Mouse (Mus musculus) 3T3-L1 (cell line): Measurements from ENCODE around the gene Epha4.
A peak's percentile ranks its signal among the peaks of the same experiment; 100 is the strongest.

Experiments used
- DNase-seq: peaks from one replicate; pipeline ENCODE4 v3.0.0-alpha.2; 2015; ENCODE audit warnings: low read depth, low spot score

The Epha4 gene

GRCm38 (mm10) chr1:77409509-77409908 lies 105.4 kb downstream of the Epha4 start:
- DNase-seq = no peak

GRCm38 (mm10) chr1:77407417-77407816 lies 107.5 kb downstream of the Epha4 start:
- DNase-seq = no peak

DNA sequence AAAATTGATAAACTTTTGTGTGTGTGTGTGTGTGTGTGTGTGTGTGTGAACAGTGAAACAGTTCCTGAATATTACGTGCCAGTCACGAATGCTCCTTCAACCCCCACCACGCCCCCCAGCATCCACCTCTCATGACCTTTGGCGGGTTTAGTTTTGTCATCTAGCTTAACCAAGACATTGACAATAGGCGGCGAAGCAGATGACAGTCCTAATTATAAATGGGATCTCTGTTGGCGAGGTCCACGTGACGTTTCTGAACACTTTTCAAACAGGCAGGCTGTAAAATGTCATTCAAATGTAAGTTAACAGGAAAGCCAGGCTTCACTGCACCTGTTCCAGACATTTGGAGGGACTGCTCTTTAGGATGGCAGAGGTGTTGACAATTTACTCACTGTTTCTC lies 108.3 kb downstream of the Epha4 start:
- DNase-seq = no peak

DNA sequence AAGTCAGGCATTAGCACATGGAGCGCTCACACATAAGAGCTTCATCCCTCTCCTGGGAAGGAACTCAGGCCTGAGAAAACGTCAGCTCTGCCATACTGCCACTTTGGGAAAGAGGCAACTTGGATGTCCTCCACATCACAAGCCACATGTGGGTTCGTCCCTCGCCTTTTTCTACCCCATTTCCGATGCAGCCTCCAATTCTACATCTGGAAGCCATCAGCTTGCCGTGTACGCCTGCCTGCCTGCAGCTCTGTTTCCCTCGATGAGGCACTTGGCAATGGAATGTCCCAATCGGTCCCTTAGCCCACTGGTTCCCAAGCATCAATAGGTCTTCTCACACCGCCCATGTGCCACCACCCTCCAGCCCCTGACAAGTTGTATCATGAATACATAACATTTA lies 110.4 kb downstream of the Epha4 start:
- DNase-seq = no peak

DNA sequence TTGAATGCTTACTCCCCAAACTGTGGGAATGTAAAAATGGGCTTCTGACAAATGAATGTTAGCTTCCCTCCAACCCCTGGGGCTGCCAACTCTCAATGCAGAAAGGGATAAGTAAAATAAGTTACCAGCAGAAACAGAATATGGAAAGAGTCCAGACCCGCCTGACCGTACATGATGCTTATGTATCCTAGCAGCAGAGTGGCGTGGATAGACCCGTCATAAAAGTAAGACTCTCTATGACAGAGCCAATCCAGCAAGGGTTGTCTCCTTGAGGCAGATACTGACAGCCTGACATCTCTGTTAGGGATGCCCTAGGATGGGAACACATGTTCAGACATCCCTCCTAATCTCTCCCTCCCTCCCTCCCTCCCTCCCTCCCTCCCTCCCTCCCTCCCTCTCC lies 111.9 kb downstream of the Epha4 start:
- DNase-seq = no peak

GRCm38 (mm10) chr1:77401465-77401864 lies 113.4 kb downstream of the Epha4 start:
- DNase-seq = no peak

DNA sequence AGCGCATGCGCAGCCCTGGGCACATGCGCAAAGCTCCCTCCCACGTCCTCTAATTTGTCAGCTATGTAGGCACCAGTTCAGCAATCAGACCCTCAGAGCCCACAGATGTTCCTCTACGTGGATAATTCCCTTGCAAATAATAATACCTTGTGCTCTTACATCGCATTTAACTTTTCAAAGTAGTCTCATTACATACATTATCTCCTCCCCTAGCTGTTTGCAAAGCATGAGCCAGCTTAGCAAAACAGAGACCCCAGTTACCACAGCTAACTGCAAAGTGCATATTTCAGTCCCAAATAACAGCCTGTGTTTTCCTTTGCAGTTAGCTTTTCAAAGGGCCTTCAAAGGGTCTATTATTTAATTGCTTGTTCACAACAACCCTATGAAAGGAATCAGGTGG lies 123.3 kb downstream of the Epha4 start:
- DNase-seq = no peak

GRCm38 (mm10) chr1:77389069-77389468 lies 125.8 kb downstream of the Epha4 start:
- DNase-seq = no peak

DNA sequence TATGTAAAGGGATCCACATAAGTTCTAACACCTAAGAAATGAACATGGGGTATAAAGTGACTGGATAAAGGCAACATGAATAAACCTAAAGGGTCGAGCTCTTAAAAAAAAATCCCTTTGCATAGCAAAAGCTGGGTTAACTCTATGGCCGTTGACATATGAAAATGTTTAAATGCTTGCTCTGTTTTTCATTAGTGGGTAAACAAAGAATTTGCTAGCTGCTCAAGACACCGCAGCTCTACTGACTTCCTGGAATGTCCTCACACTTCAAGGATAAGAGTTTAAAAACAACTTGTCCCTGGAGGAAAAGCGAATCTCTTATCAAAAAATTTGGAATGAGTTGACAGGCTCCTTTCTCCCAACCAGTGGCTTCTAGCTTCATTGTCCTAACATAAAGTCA lies 126.3 kb downstream of the Epha4 start:
- peak; percentile 9 for DNase-seq

DNA sequence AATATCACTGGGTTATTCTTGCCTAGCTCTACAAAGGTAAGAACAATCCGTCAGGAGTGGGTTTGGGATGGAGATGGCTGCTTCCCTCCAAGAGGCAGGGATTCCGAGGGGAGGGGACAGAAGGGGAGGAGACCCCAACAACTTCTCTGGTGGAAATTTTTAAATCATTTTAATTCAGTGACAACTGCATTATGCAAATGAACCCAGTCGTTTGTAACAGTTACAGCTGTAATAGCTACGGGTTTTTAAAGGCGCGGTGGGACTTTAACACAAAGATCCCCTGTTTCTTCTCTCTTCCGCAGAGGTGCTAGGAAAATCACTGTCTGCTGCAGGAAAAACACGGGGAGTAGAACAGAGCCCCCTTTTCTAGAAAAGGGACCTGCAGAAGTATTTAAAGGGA lies 129.3 kb downstream of the Epha4 start:
- DNase-seq = no peak

DNA sequence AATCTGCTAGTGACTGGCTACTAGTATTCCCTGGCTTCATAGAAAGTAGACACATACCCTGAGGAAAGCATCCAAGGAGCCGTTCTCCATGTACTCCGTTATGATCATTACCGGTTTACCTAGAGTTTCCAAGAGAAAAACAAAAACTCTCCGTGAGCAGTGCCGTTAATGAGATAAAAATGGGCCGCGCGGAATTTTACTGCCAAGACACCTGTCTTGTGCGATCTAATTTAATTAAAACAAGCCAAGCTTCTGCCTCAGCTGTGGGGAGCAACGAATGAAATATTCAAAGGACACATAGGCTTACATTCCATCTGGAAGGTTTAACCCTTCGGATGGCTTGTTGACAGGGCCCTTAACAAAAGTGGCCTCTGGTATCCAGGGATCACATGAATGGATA lies 131.4 kb downstream of the Epha4 start:
- DNase-seq = no peak

GRCm38 (mm10) chr1:77377550-77377980 lies 137.3 kb downstream of the Epha4 start:
- DNase-seq = no peak

DNA sequence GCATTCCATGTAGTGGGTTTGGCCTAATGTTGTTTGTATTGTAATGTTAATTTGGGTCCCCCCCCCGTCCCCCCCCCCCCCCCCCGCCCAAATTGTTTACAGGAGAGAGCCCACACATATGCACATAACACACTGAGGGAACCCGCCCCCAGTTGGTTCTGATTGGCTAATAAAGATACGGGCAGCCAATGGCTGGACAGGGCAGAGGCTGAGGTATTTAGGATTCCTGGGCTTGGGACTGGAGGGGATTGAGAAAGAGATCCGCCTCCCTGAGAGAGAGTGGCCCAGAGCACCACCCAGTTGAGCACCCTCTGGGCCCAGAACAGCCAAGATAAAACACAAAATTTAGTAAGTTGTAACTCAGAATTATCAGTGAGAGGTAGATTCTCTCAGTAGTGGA lies 140.8 kb downstream of the Epha4 start:
- no peak for DNase-seq

- no peak for DNase-seq
Measured at GRCm38 (mm10) chr1:77370921-77371320, 144.0 kb downstream of the Epha4 start.

GRCm38 (mm10) chr1:77369255-77369837 lies 145.5 kb downstream of the Epha4 start:
- DNase-seq = no peak

GRCm38 (mm10) chr1:77365850-77366249 lies 149.0 kb downstream of the Epha4 start:
- no peak for DNase-seq

- peak; percentile 73 for DNase-seq
Measured at GRCm38 (mm10) chr1:77364596-77364995, 150.3 kb downstream of the Epha4 start.

DNA sequence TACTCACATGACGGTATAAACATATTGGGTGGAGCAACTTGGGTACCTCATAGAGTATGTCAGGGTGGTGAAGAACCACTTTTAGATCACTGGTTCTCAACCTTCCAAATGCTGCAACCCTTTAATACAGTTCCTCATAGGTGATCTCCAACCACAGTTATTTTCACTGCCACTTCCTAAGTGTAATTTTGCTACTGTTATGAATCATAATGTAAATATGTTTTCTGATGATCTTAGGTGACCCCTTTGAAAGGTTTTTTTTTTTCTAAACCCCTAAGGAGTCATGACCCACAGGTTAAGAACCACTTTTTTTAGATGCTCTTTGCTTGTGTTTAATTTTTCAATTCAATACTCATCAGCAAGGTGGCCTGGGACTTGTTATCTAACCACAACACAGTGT lies 151.0 kb downstream of the Epha4 start:
- DNase-seq = no peak

GRCm38 (mm10) chr1:77346459-77346858 lies 168.4 kb downstream of the Epha4 start:
- no peak for DNase-seq

DNA sequence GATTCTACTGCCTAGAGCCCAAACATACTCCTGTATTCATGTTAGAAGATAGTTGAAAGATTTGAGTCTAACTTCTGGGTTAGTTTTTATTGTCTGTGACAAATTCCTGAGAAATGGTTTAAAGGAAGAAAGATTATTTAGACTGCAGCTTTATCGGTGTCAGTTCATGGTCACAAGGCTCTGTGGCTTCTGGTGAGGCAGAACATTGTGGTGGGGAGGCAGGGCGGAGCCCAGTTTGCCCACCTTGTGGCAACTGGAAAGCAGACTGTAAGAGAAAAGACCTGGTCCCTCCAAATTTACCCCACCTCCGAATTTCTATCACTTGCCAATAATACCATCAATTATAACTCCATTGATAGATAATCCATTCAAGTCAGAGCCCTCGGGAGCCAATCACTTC lies 171.1 kb downstream of the Epha4 start:
- DNase-seq = no peak

GRCm38 (mm10) chr1:77339701-77340100 lies 175.2 kb downstream of the Epha4 start:
- no peak for DNase-seq

DNA sequence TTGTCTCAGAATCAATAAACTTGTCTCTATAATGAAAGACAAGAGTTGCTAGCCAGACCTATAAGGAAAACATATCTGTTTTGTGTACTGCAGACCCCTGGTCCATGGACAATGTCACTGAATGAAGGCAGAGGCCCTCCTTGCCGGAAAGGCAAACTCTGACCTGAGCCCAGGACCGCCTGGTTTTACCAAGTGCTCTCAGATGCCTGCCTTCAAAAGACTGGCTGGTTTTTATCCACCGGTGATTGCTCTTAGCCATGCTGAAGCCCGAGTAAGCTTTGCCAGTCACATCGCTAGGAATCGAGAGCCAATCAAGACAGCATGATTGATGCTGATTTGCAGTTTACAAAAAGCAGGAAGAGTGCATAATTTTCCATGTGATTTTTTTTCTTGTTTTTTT lies 176.5 kb downstream of the Epha4 start:
- no peak for DNase-seq

GRCm38 (mm10) chr1:77336937-77337336 lies 178.0 kb downstream of the Epha4 start:
- DNase-seq = no peak

GRCm38 (mm10) chr1:77318597-77319127 lies 196.2 kb downstream of the Epha4 start:
- no peak for DNase-seq
